Mouse (Mus musculus) cerebellum, adult 2 months (tissue): ENCODE results near the gene Actg1.

ENCODE experiments used
- CTCF ChIP-seq: fragments of 200-500 bp; IDR thresholded peaks from 2 replicates; pipeline ENCODE4 v1.5.1; 2011; ENCODE audit warnings: low read depth, mild to moderate bottlenecking, control low read depth, low read length, moderate library complexity, borderline replicate concordance; ENCODE audit not compliant: insufficient read depth
- POLR2A ChIP-seq: fragments of 200-500 bp; IDR thresholded peaks from 2 replicates; pipeline ENCODE4 v1.6.1; 2011; ENCODE audit warnings: low read length, control low read depth, borderline replicate concordance; ENCODE audit not compliant: insufficient read depth

- no peak for TF ChIP-seq CTCF
- no peak for TF ChIP-seq POLR2A
These were observed 29.0 kb upstream of the Actg1 start for GRCm38 (mm10) chr11:120377337-120377736.
